Mouse (Mus musculus) gastrocnemius, postnatal 4 days (tissue): Measurements from ENCODE around the gene Esrp2. TPM values are rescaled to one million over a fixed set of nuclear protein-coding genes. Genes with fewer than 3 reads are reported as not detected.

Experiments
- DNase-seq, 2 experiments: peaks; one replicate each; pipeline ENCODE4 v3.0.0; 2021 to 2022; ENCODE audit warnings: low spot score in 2 of 2, mixed read lengths in 2 of 2
- long read RNA-seq, 2 experiments: library from polyadenylated mRNA; stranded (forward); transcript quantifications; one replicate each; pipeline ENCODE4 v2.0.0; 2021
- total RNA-seq, 2 experiments: library from RNA; stranded (reverse); gene quantifications; 2 replicates each; pipeline ENCODE4 v1.2.3; 2021

Gene Esrp2
- under 1 TPM in 1 of 2 experiments, not detected in 1; 0.18 TPM for total RNA-seq
- long read RNA-seq, experiment 1, partial matches to known transcripts: 2 of 2 reads
- long read RNA-seq, experiment 1, other reads (novel, unspliced or antisense): 0 of 2 reads
- long read RNA-seq, experiment 2, partial matches to known transcripts: 0 of 1 reads
- long read RNA-seq, experiment 2, other reads (novel, unspliced or antisense): 0 of 1 reads

- no peak for DNase-seq
Observed at GRCm38 (mm10) chr8:106136156-106137130, at the start of gene Esrp2. Esrp2 (minus strand) TSS chr8:106136974.

- DNase-seq: no peak
Observed at GRCm38 (mm10) chr8:106186394-106186793, 49.6 kb upstream of the Esrp2 start.

- DNase-seq: no peak
Observed at GRCm38 (mm10) chr8:106185628-106186270, 49.0 kb upstream of the Esrp2 start.

- DNase-seq: no peak
Observed at GRCm38 (mm10) chr8:106178428-106178827, 41.7 kb upstream of the Esrp2 start.

- DNase-seq: no peak
Observed at GRCm38 (mm10) chr8:106177594-106177993, 40.8 kb upstream of the Esrp2 start.

GRCm38 (mm10) chr8:106176891-106177290, 40.1 kb upstream of the Esrp2 start:
- DNase-seq: no peak

- no peak for DNase-seq
Observed at GRCm38 (mm10) chr8:106173566-106173965, 36.8 kb upstream of the Esrp2 start.

- DNase-seq: no peak
Observed at GRCm38 (mm10) chr8:106169934-106170480, 33.2 kb upstream of the Esrp2 start.

- DNase-seq: peak in 1 of 2 experiments; percentile 34
Observed at GRCm38 (mm10) chr8:106169017-106169933, 32.5 kb upstream of the Esrp2 start.

GRCm38 (mm10) chr8:106168356-106169016, 31.7 kb upstream of the Esrp2 start, which contains the start of gene Slc7a6:
Slc7a6 (plus strand) TSS chr8:106168857.
- DNase-seq: peak; percentile 69 to 82

- peak in 1 of 2 experiments; percentile 74 for DNase-seq
Observed at GRCm38 (mm10) chr8:106165460-106165859, 28.7 kb upstream of the Esrp2 start.

- no peak for DNase-seq
Observed at GRCm38 (mm10) chr8:106163251-106163650, 26.5 kb upstream of the Esrp2 start.

GRCm38 (mm10) chr8:106159876-106160275, 23.1 kb upstream of the Esrp2 start:
- DNase-seq: no peak

GRCm38 (mm10) chr8:106158381-106158780, 21.6 kb upstream of the Esrp2 start:
- DNase-seq: no peak

- no peak for DNase-seq
Observed at GRCm38 (mm10) chr8:106157419-106157818, 20.6 kb upstream of the Esrp2 start.

GRCm38 (mm10) chr8:106152876-106153275, 16.1 kb upstream of the Esrp2 start:
- DNase-seq: no peak

- DNase-seq: no peak
Observed at GRCm38 (mm10) chr8:106151041-106151440, 14.3 kb upstream of the Esrp2 start.

GRCm38 (mm10) chr8:106150653-106151000, 13.9 kb upstream of the Esrp2 start:
- no peak for DNase-seq

- DNase-seq: peak; percentile 64 to 91
Observed at GRCm38 (mm10) chr8:106149801-106150652, 13.3 kb upstream of the Esrp2 start, which contains the start of gene Pla2g15. Pla2g15 (plus strand) TSS chr8:106150399.
